Mouse (Mus musculus) B cell, adult 2 months (primary cell): ENCODE measurements around the gene Tmprss9.

Experiments used
- DNase-seq, 2 experiments: peaks; one replicate each; pipeline ENCODE4 v3.0.0; 2022

The Tmprss9 gene

GRCm38 (mm10) chr10:80895100-80895499 lies 23.5 kb downstream of the Tmprss9 start:
- DNase-seq: no peak

- no peak for DNase-seq
Observed at GRCm38 (mm10) chr10:80895697-80896096, 24.0 kb downstream of the Tmprss9 start.

- DNase-seq: no peak
Observed at GRCm38 (mm10) chr10:80896581-80897485, 25.2 kb downstream of the Tmprss9 start.

GRCm38 (mm10) chr10:80897861-80898510 lies 26.3 kb downstream of the Tmprss9 start:
- no peak for DNase-seq

- DNase-seq: no peak
Observed at GRCm38 (mm10) chr10:80899074-80899473, 27.4 kb downstream of the Tmprss9 start.

GRCm38 (mm10) chr10:80899591-80900317 lies 28.1 kb downstream of the Tmprss9 start:
- no peak for DNase-seq

- DNase-seq: peak; percentile 94 to 95
Observed at GRCm38 (mm10) chr10:80900318-80901247, 28.9 kb downstream of the Tmprss9 start, which contains the start of gene Timm13. Gene Timm13, minus strand, starts transcription at chr10:80900969.

- peak in 1 of 2 experiments; percentile 20 for DNase-seq
Observed at GRCm38 (mm10) chr10:80901409-80902272, 30.0 kb downstream of the Tmprss9 start.

GRCm38 (mm10) chr10:80902273-80902940 lies 30.8 kb downstream of the Tmprss9 start:
- DNase-seq: no peak

GRCm38 (mm10) chr10:80903282-80903681 lies 31.6 kb downstream of the Tmprss9 start:
- DNase-seq: no peak

- DNase-seq: no peak
Observed at GRCm38 (mm10) chr10:80904004-80904693, 32.5 kb downstream of the Tmprss9 start.

- DNase-seq: no peak
Observed at GRCm38 (mm10) chr10:80904709-80905108, 33.1 kb downstream of the Tmprss9 start.

GRCm38 (mm10) chr10:80909375-80910162 lies 37.9 kb downstream of the Tmprss9 start:
- DNase-seq: no peak

- no peak for DNase-seq
Observed at GRCm38 (mm10) chr10:80911354-80911753, 39.7 kb downstream of the Tmprss9 start.

GRCm38 (mm10) chr10:80911891-80912290 lies 40.2 kb downstream of the Tmprss9 start:
- no peak for DNase-seq

- no peak for DNase-seq
Observed at GRCm38 (mm10) chr10:80913364-80914011, 41.8 kb downstream of the Tmprss9 start.

- no peak for DNase-seq
Observed at GRCm38 (mm10) chr10:80914253-80914656, 42.6 kb downstream of the Tmprss9 start.

GRCm38 (mm10) chr10:80915260-80915659 lies 43.6 kb downstream of the Tmprss9 start:
- DNase-seq: no peak
